Mouse (Mus musculus) liver, embryonic 16.5 days (tissue): ENCODE results near the gene Eif2d. TPM values are rescaled to one million over a fixed set of nuclear protein-coding genes. Genes with fewer than 3 reads are reported as not detected.

Experiments used
- ATAC-seq: fragments of 200-750 bp; cut with Nextera tagmentation; 2 replicates; pipeline ENCODE4 v1.8.0; 2017; ENCODE audit warnings: low read depth, mild to moderate bottlenecking, moderate number of reproducible peaks, moderate library complexity
- H3K27ac ChIP-seq: fragments of 300-500 bp; sonication (generic); 2 replicates; pipeline ENCODE4 v1.5.1; 2014; ENCODE audit warnings: mild to moderate bottlenecking, low read length
- H3K27me3 ChIP-seq: fragments of 300-500 bp; sonication (generic); 2 replicates; pipeline ENCODE4 v1.6.1; 2014; ENCODE audit warnings: low read depth, low read length, mixed read lengths; ENCODE audit not compliant: control insufficient read depth, insufficient read depth
- H3K36me3 ChIP-seq: fragments of 300-500 bp; sonication (generic); 2 replicates; pipeline ENCODE4 v1.6.1; 2014; ENCODE audit warnings: mild to moderate bottlenecking; ENCODE audit not compliant: control insufficient read depth, insufficient read depth
- H3K4me1 ChIP-seq: fragments of 300-500 bp; sonication (generic); 2 replicates; pipeline ENCODE4 v1.6.1; 2014; ENCODE audit warnings: low read depth, low read length, mixed read lengths; ENCODE audit not compliant: control insufficient read depth
- H3K4me2 ChIP-seq: fragments of 300-500 bp; sonication (generic); 2 replicates; pipeline ENCODE4 v1.6.1; 2014; ENCODE audit warnings: low read depth, low read length, mixed read lengths
- H3K4me3 ChIP-seq: fragments of 300-500 bp; sonication (generic); 2 replicates; pipeline ENCODE4 v1.5.1; 2014; ENCODE audit warnings: low read depth, mild to moderate bottlenecking, low read length
- H3K9ac ChIP-seq: fragments of 300-500 bp; sonication (generic); 2 replicates; pipeline ENCODE4 v1.6.1; 2014; ENCODE audit warnings: low read depth, low read length
- H3K9me3 ChIP-seq: fragments of 300-500 bp; sonication (generic); replicated peaks from 2 replicates; pipeline ENCODE4 v1.6.1; 2016; ENCODE audit warnings: low read length; ENCODE audit not compliant: control insufficient read depth
- WGBS: fragments of 180-500 bp; shearing (Covaris S2); extraction: QIAGEN DNeasy Blood & Tissue Kit; methylation state at CpG from one replicate; pipeline ENCODE4 v1.1.7; 2014; ENCODE audit not compliant: insufficient replicate concordance; 5-methylcytosine and 5-hydroxymethylcytosine counted together
- polyA plus RNA-seq: library from polyadenylated mRNA; unstranded; fragments of >200 nt; fragmentation: Nextera tagmentation; extraction: Ambion mirVana; gene quantifications from 2 replicates; pipeline ENCODE4 v1.2.1, GENCODE M21; 2015

The Eif2d gene
- polyA plus RNA-seq, 1 experiment from 2014 or later = 26.8 TPM

- Histone ChIP-seq H3K27ac (peak overlapping the region; percentile 63), H3K9ac (peak overlapping the region; percentile 40; the same call in 1 of the 2 replicates), H3K27me3 (no peaks in the 10 kb centered on the region), H3K36me3 (no peaks in the 10 kb centered on the region), H3K4me1 (no peaks in the 10 kb centered on the region; the same call in 1 of the 2 replicates), H3K9me3 (no peaks in the 10 kb centered on the region), H3K4me3 (peak overlapping the region; percentile 49), H3K4me2 (peak overlapping the region; percentile 29; the same call in 1 of the 2 replicates)
- 28% methylated on average over 18 of the region's 18 CpGs for WGBS
- no peak for ATAC-seq
These were observed 46.3 kb downstream of the Eif2d start for GRCm38 (mm10) chr1:131199118-131199821.

GRCm38 (mm10) chr1:131199976-131200375 lies 47.0 kb downstream of the Eif2d start:
- H3K27me3 ChIP-seq = no peaks in the 10 kb centered on the region
- no peaks in the 10 kb centered on the region for H3K9me3 ChIP-seq
- WGBS = 12% methylated on average over 12 of the region's 12 CpGs
- H3K36me3 ChIP-seq = no peaks in the 10 kb centered on the region
- no peaks in the 10 kb centered on the region; the same call in 1 of the 2 replicates for H3K4me1 ChIP-seq
- H3K4me3 ChIP-seq = peak overlapping the region; percentile 49
- H3K27ac ChIP-seq = peak overlapping the region; percentile 63
- ATAC-seq = peak; percentile 68
- H3K4me2 ChIP-seq = peak overlapping the region; percentile 29; the same call in 1 of the 2 replicates
- H3K9ac ChIP-seq = peak overlapping the region; percentile 40; the same call in 1 of the 2 replicates

DNA sequence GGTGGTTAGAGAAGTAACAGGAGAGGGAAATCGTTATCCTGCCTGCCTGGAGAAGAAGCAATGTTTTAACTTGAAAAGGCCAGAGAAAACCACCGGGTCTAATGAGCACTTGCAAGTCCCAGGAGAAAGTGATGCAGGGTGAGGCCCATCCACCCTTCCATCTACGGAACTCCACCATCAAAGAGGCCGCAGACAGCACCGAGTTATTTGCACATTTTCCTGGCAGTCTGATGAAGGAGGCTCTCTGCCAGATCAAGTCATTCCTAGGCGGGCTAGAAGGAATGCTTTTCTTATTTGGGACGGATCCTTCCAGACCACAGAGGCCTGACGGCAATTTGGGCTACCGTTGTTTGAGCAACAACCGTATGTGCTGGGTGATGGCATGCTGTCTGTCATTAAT lies 47.6 kb downstream of the Eif2d start:
- Histone ChIP-seq H3K4me2 (no peak overlapping the region), H3K27ac (no peak overlapping the region), H3K4me3 (no peak overlapping the region), H3K27me3 (no peaks in the 10 kb centered on the region), H3K36me3 (no peaks in the 10 kb centered on the region), H3K9me3 (no peaks in the 10 kb centered on the region), H3K4me1 (no peaks in the 10 kb centered on the region; the same call in 1 of the 2 replicates), H3K9ac (no peak overlapping the region)
- WGBS = 52% methylated on average over 10 of the region's 10 CpGs
- no peak for ATAC-seq

- Histone ChIP-seq H3K9me3 (no peaks in the 10 kb centered on the region), H3K27me3 (no peaks in the 10 kb centered on the region), H3K27ac (no peak overlapping the region), H3K36me3 (no peaks in the 10 kb centered on the region), H3K4me2 (no peak overlapping the region), H3K4me1 (no peaks in the 10 kb centered on the region; the same call in 1 of the 2 replicates), H3K4me3 (no peak overlapping the region), H3K9ac (no peak overlapping the region)
- no peak for ATAC-seq
- whole genome bisulfite sequencing = 61% methylated on average over 4 of the region's 4 CpGs
These were observed 48.4 kb downstream of the Eif2d start for GRCm38 (mm10) chr1:131201391-131201790.

GRCm38 (mm10) chr1:131204461-131204860 lies 51.5 kb downstream of the Eif2d start:
- 38% methylated on average over 8 of the region's 8 CpGs for WGBS
- Histone ChIP-seq H3K36me3 (no peaks in the 10 kb centered on the region), H3K4me2 (no peak overlapping the region), H3K9me3 (no peaks in the 10 kb centered on the region), H3K27ac (no peak overlapping the region), H3K27me3 (no peaks in the 10 kb centered on the region), H3K9ac (no peak overlapping the region), H3K4me1 (no peaks in the 10 kb centered on the region; the same call in 1 of the 2 replicates), H3K4me3 (no peak overlapping the region)
- ATAC-seq = no peak

DNA sequence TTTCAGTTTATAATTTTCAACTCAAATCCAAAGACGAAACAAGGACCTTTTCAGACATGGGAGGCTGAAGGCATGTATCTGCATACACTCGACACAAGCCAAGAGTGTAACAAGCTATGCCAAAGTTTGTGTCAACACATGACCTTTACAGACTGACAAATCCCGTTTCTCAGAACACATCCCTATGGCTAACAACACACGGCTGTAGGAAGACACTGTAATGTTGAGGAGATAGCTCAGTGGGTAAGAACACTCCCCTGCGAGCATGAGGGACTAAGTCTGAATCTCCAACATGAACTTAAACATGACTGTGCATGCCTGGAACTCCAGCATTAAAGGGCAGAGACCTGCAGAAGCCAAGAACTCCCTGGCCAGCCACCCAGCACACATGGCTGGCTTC lies 53.4 kb downstream of the Eif2d start:
- WGBS = 60% methylated on average over 5 of the region's 5 CpGs
- ATAC-seq = no peak

GRCm38 (mm10) chr1:131207531-131207930 lies 54.5 kb downstream of the Eif2d start:
- H3K9me3 ChIP-seq = no peaks in the 10 kb centered on the region
- no peak overlapping the region for H3K27ac ChIP-seq
- H3K4me2 ChIP-seq = no peak overlapping the region
- H3K4me3 ChIP-seq = no peak overlapping the region
- no peaks in the 10 kb centered on the region for H3K27me3 ChIP-seq
- no peaks in the 10 kb centered on the region for H3K36me3 ChIP-seq
- no peak overlapping the region for H3K9ac ChIP-seq
- 14% methylated on average over 5 of the region's 5 CpGs for WGBS
- ATAC-seq = no peak
- H3K4me1 ChIP-seq = no peaks in the 10 kb centered on the region

More for the DNA sequence above, 53.4 kb downstream of the Eif2d start:
- Histone ChIP-seq H3K4me1 (no peaks in the 10 kb centered on the region), H3K9me3 (no peaks in the 10 kb centered on the region), H3K27me3 (no peaks in the 10 kb centered on the region), H3K9ac (no peak overlapping the region), H3K4me3 (no peak overlapping the region), H3K36me3 (no peaks in the 10 kb centered on the region), H3K27ac (no peak overlapping the region), H3K4me2 (no peak overlapping the region)

DNA sequence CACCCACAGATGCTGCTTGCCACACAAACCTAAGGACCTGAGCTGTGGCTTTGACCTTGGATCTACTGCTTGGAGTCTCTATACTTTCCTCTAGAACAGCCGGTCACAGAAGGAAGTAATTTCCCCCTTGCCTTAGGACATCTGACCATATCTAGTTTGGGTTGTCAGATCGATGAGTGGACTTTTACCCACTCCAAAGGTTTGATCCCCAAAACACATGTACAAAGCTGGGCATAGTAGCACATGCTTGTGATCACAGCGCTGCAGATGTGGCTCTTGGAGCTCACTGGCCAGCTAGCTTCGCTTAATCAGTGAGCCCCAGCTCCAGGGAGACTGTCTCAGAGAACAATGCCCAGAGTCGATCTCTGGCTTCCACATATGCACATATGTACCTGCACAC lies 55.1 kb downstream of the Eif2d start:
- no peaks in the 10 kb centered on the region for H3K9me3 ChIP-seq
- no peaks in the 10 kb centered on the region for H3K36me3 ChIP-seq
- no peak overlapping the region for H3K4me3 ChIP-seq
- ATAC-seq = no peak
- no peaks in the 10 kb centered on the region for H3K4me1 ChIP-seq
- H3K4me2 ChIP-seq = no peak overlapping the region
- no peak overlapping the region for H3K9ac ChIP-seq
- no peak overlapping the region for H3K27ac ChIP-seq
- 61% methylated on average over 5 of the region's 5 CpGs for WGBS
- no peaks in the 10 kb centered on the region for H3K27me3 ChIP-seq

- Histone ChIP-seq H3K27ac (no peak overlapping the region), H3K36me3 (no peaks in the 10 kb centered on the region), H3K9me3 (no peaks in the 10 kb centered on the region), H3K4me1 (no peaks in the 10 kb centered on the region), H3K4me2 (no peak overlapping the region), H3K4me3 (no peak overlapping the region), H3K9ac (no peak overlapping the region), H3K27me3 (no peaks in the 10 kb centered on the region)
- WGBS = 79% methylated on average over 6 of the region's 6 CpGs
- ATAC-seq = no peak
These were observed 55.8 kb downstream of the Eif2d start for GRCm38 (mm10) chr1:131208800-131209199.
